Mouse (Mus musculus) heart, adult 18-20 months (tissue): ENCODE results near the gene Mttp. TPM values are rescaled to one million over a fixed set of nuclear protein-coding genes. Genes with fewer than 3 reads are reported as not detected.
"Not testable (repeated sequence)": the region's sequence is repeated elsewhere in the genome, so short reads cannot be mapped to it uniquely, and the experiment has no call there.

ENCODE experiments used
- DNase-seq, 2 experiments: peaks; one replicate each; pipeline ENCODE4 v3.0.0; 2021 to 2022; ENCODE audit warnings: mixed read lengths in 1 of 2
- long read RNA-seq, 2 experiments: library from polyadenylated mRNA; stranded (forward); transcript quantifications; one replicate each; pipeline ENCODE4 v2.0.0; 2021
- total RNA-seq, 2 experiments: library from RNA; stranded (reverse); gene quantifications; 2 replicates each; pipeline ENCODE4 v1.2.3; 2021

Mttp gene
- total RNA-seq, result 1 to 10 TPM; 7.3 to 7.8 TPM
- long read RNA-seq, experiment 1, partial matches to known transcripts, result 4 of 15 reads
- long read RNA-seq, experiment 1, other reads (novel, unspliced or antisense), result 11 of 15 reads
- long read RNA-seq, experiment 2, partial matches to known transcripts, result 0 of 1 reads
- long read RNA-seq, experiment 2, other reads (novel, unspliced or antisense), result 1 of 1 reads

GRCm38 (mm10) chr3:138144642-138145171, at the start of gene Mttp:
Gene Mttp (minus strand): TSS chr3:138144968.
- peak; percentile 83 to 90 for DNase-seq

GRCm38 (mm10) chr3:138193683-138194302, 49.0 kb upstream of the Mttp start, which contains the start of gene 4930579F01Rik:
Gene 4930579F01Rik (minus strand): TSS chr3:138193825.
- no peak for DNase-seq

GRCm38 (mm10) chr3:138192260-138192659, 47.5 kb upstream of the Mttp start:
- DNase-seq, result peak in 1 of 2 experiments; percentile 11

DNA sequence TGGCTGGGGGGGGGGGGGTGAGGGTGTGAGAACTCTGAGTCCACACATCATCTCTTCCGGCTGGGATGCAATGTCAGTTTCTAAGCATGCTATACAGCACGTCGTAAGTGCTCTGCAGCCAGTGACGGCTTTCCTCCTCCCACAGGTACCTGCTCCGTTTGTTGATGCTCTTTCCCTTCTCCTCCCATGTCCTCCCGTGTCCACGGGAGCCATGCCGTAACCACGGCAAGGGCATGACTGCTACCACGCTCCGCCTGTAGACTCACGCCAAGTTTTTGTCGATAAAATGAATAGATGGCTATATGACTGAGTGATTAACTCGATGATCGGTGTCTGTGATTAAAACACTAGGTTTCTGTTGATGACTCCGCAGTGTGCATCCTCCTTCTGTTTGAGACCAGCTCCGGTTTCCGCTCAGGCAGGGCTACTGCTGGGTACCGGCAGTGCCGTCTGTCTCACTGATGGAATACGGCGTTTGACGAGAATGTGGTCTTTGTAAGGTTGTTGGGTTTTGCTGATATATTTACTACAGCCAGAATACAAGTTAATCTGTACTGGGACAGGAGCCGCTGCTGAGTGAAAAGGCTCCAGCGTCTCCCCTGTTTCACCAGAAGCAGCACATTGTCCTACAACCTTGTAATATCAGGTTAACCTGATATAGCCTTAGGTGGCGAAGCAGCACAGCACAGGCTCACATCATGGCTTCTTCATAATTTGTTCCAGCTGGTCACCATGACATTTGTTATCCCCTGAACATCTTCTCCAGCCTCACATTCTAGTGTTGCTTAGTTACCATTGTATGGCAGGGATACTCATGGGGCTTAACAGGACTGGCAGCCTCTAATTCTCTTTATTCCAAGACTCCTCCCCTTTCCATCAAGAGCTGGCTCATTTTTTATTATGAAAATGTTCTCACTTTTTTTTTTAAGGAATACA, 41.5 kb upstream of the Mttp start:
- DNase-seq, result no peak

DNA sequence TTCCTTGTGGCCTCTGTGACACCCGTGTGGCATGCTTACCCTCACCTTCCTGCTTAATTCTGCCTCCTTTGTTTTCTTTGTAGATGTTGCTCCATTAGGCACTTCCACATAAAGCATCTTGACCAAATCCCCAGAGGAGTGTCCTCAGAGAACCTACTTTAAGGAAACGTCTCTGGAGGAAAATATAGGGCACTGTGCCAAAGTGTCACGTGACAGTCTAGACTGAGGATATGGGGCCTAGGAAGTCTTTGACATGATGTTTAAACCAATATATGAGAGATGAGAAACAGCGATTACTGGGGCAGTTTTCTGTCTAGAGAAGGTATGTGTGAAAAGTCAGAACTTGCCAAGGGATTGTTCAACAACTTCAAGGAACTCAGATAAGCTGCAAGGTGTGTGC, 40.5 kb upstream of the Mttp start:
- DNase-seq, result peak; percentile 10 to 26

DNA sequence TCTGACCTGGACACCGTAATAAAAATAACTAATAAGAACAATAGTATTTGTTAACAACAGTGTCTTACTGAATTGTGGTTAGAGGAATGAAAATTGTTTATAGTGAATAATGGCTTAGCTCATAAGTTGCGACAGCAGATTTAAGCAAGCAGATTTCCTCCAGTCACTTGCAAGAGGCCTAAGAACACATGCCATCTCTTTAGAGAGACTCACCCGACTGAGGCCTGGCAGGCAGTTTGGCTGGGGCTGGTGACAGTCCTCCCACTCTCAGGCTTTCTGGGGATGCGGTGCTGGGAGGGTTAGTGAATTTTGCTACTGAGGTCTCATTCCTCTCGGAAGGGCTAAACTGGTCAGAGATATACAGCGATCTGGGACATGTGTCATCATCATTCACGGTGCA, 38.6 kb upstream of the Mttp start:
- no peak for DNase-seq

GRCm38 (mm10) chr3:138182019-138182418, 37.3 kb upstream of the Mttp start:
- no peak for DNase-seq

DNA sequence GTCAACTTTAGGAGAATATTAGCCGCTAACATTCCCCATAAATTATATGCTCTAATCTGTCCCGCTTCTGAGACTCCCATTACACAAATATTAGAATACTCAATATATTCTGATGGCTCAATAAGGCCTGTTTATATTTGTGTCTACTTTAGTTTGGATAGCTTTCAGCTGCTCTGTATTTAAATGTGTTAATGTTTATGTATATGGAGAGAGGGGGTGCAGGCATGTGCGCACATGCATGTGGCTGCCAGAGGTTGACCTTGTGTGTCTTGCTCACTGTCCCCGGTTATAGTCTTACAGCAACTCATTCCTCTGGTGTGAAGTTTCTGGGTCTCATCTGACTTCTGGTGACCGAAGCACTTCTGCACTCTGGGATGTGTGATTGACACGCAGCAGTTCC, 30.8 kb upstream of the Mttp start:
- DNase-seq, result no peak

DNA sequence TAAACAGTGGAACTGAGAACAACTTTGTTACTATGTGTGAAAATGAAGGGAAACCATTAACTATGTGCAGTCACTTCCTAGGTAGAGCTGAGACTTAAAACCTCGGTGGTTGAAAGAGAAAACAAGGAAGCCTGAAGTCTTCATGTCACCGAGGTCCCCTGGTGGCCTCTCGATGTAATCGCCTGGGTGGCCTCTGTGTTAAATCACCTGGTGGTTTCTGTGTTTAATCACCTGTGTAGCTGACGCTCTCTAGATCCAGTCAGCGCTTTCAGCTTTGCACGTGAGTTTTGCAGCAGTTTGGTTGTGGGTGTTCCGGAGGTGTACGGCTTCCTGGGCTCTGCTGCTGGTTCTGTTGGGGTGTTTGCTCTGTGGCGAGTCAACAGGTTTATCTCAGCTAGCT, 28.5 kb upstream of the Mttp start:
- DNase-seq, result no peak

GRCm38 (mm10) chr3:138162553-138163183, 17.9 kb upstream of the Mttp start:
- no peak for DNase-seq

DNA sequence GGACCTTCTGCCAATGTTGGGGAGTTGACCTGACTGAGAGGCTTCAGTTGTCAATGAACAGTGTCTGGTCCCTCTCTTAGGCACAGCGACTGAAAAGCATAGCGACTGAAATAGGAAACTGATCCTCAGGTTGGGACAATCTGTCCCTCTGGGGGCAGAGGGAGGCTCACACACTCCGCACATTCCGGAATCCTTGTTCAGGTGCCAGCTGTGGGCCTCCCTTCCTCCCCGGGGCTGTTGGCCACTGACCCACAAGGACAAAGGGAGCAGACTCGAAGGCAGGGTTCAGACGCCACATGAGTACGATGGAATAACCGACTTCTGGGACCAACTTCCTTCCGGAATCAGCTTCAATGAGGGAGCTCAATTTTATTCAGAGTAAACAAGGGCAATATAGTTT, 16.9 kb upstream of the Mttp start:
- DNase-seq, result no peak

DNA sequence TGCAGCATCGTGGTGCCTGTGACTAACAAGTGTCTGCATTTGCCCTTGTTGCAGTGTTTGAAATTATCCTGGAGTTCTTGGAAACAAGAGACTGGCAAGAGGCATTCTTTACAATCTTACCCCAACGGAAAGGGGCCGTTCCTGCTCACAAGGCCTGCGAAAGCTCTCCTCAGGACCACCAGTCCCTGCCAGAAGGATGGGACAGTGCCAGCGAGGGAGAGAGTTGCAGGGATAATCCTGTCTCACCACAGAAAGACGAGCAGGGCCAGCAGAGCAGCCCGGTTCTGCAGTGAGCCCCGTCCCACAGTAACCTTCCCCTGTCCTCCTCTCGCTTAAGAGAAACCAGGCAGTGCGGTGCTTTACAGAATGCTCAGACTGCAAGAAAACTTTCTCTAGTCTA, 11.9 kb upstream of the Mttp start:
- DNase-seq, result no peak

DNA sequence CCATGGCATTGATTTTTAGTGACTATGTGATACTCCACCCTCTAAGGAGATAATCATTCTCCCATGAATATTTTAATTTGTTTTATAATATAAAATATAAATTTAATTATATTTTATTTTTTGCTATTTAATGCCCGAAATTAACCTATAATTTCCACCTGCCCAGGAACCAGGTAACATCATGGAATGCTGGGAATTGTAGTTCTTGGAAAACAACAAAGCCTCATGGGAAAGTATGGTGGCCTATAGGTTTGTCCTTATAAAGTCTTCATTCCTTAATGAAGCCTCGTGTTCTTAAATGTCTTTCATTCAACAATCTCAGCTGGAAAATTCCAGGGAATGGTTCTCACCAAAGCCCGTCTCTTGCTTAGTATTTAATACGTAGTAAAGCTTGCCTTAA, 10.3 kb upstream of the Mttp start:
- no peak for DNase-seq

DNA sequence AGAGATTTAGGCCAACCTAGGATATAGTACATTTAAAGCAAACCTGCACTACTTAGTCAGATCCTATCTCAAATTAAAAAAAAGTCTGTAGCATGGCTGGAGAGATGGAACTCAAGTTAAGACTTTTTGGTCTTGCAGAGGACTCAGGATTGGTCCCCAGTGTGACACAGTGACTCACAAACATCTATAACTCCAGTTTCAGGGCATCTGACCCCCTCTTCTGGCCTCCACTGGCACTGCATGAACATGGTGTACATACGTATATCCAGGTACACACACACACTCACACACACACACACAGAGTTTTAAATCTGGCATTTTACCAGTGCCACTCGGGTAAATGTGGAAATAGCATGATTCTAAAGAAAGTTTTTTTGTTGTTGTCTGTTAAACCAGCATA, 4.0 kb upstream of the Mttp start:
- no peak for DNase-seq

- peak in 1 of 2 experiments; percentile 24 for DNase-seq
Measured at GRCm38 (mm10) chr3:138144060-138144641, 617 bp downstream of the Mttp start.

- DNase-seq, result peak; percentile 98 to 100
Measured at GRCm38 (mm10) chr3:138143315-138144059, 1.3 kb downstream of the Mttp start, which contains the start of gene Trmt10a. Gene Trmt10a (plus strand): TSS chr3:138143448.

- no peak for DNase-seq
Measured at GRCm38 (mm10) chr3:138142733-138143314, 1.9 kb downstream of the Mttp start.

DNA sequence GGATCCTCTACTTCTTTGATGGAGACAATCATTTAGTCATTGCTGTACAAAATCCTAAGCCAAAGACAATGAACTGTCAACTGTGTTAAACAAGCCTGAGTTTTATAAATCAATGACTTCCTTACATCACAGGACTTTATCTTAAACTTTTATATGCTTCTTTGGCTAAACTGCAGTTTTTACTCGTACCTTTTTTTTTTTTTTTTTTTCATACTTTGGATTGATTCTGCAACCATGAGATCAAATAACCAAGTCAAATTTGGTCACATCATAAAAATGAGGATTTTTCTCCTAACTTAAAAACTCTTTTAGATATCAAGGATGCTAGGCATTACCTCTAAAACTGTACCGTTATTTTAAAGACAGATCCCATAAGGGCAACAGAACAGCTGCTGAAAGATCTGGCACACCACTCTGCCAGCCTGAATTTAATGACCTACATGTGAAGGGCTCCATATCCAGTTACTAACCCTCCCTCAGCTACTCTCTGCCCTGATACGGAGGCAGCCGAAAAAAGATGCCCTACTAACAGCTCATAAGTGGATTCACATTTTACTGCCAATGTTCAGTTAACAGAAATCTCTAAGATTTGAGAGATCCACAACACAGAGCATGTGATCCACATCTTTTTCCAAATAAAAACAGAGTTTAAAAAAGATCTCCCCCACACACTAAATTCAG, 2.6 kb downstream of the Mttp start:
- DNase-seq, result peak; percentile 31 to 61

DNA sequence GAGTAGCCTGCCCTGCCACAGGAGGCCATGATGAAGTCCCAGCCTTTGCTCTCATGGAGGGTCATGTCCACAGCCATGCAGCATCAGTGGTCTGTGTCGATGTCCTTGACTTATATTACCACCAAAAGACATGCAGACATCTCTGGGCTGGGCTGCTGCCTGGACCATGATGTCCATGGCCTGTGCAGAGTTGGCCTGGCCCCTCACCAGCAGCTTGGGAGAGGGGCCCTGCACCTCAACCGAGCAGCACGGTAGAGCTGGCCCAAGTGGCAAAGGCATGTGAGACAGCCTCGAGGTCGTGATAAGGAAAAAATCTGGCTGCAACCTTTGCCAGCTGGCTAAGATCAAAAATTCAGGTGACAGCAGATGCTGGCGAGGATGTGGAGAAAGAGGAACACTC, 5.1 kb downstream of the Mttp start:
- peak; percentile 21 to 43 for DNase-seq

DNA sequence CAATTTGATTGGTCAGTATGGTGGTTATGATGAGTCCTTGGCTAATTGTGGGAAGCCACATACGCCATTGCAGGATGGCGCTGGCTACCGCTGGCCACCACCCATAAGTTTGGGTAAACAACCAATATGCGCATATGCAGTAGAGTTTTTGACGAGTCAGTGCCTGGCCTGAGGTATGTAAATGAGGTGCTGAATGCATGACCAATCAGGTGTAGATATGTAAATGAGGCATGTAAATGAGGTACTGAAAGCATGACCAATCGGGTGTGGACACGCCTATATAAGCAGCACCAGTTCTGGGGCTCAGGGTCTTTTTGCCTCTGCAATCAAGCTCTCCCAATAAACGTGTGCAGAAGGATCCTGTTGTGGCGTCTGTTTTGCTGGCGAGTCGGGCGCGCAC, 6.6 kb downstream of the Mttp start:
- DNase-seq, result not testable (repeated sequence)
